Mouse (Mus musculus): Measurements from ENCODE around the gene Creg2. TPM values are rescaled to one million over a fixed set of nuclear protein-coding genes. Genes with fewer than 3 reads are reported as not detected.

The Creg2 gene
- polyA plus RNA-seq (2015; fragmentation: Nextera tagmentation; extraction: Ambion mirVana) = 11.0 and 12.6 TPM in 2 replicates

DNA sequence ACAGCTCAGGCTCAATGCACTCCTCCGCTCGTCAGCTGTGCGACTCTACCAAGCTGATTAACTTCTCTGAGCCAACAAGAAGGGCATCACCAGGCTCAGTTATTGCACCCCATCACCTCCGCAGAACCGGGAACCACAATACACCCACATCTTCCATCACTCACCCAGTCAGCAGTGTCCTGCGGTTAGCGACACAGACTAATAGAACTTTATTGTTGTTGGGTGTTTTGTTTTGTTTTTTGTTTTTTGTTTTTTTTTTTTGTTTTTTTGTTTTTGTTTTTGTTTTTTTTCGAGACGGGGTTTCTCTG, at the start of gene Creg2:
Gene Creg2 (minus strand): TSS at position 234 of the 308 bp plus-strand sequence.
- peak within 1 kb of the TSS; percentile 74 for H3K27ac ChIP-seq (replicated peaks)
- no peaks in the 10 kb centered on the region for H3K36me3 ChIP-seq
- H3K4me1 ChIP-seq = peaks cover 25% of the 10 kb centered on the region
- peak within 1 kb of the TSS; percentile 64 for H3K4me3 ChIP-seq (replicated peaks)
- peaks cover 12% of the 10 kb centered on the region; the same call in 1 of the 2 replicates for H3K27me3 ChIP-seq (replicated peaks)
- no peak; the same call in 1 of the 2 replicates for ATAC-seq (ENCODE audit: low FRiP score)
- peak within 1 kb of the TSS; percentile 98 for H3K4me2 ChIP-seq
- H3K9me3 ChIP-seq (replicated peaks) = no peaks in the 10 kb centered on the region
- 34% methylated on average over 9 of the region's 9 CpGs for WGBS
- peak within 1 kb of the TSS; percentile 70 for H3K9ac ChIP-seq (replicated peaks)

DNA sequence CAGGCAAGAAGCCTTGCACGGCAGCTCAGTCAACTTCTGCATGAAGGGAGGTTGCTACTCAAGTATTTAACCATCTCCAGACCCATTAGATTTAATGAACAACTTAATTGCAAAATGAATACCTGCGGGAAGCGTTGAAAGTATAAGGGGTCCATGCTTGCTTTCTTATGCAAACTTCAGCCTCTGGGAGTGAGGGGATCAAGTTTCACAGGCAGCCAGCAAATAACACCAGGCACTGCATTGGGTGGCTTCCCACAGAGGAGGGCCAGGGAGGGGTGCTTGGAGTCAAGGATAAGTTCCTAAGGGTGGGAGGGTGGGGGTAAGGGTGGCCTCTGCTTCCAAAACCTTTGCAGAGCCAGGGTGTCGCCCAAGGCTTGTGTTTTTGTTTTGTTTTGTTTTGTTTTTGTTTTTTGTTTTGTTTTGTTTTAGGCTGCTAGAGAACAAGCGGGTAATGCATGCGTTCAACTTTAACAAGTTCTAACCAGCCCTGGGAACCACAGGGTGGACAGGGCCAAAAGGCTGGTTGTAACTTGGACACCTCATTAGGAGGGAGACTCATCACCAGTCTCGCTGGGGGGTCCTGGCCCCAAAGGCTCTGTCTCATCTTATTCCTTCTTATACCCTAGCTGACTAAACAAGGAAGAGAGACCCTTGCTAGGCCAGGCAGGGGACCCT, 49.5 kb upstream of the Creg2 start:
- 15% methylated on average over 7 of the region's 7 CpGs for WGBS
- peak overlapping the region; percentile 13; the same call in 1 of the 2 replicates for H3K4me2 ChIP-seq
- no peak overlapping the region for H3K4me3 ChIP-seq (replicated peaks)
- no peak overlapping the region for H3K9ac ChIP-seq (replicated peaks)
- ATAC-seq (ENCODE audit: low FRiP score) = peak; percentile 23; the same call in 1 of the 2 replicates
- no peaks in the 10 kb centered on the region for H3K27me3 ChIP-seq (replicated peaks)
- no peaks in the 10 kb centered on the region for H3K9me3 ChIP-seq (replicated peaks)
- no peak overlapping the region for H3K27ac ChIP-seq (replicated peaks)
- no peaks in the 10 kb centered on the region for H3K36me3 ChIP-seq
- peaks cover 32% of the 10 kb centered on the region for H3K4me1 ChIP-seq

DNA sequence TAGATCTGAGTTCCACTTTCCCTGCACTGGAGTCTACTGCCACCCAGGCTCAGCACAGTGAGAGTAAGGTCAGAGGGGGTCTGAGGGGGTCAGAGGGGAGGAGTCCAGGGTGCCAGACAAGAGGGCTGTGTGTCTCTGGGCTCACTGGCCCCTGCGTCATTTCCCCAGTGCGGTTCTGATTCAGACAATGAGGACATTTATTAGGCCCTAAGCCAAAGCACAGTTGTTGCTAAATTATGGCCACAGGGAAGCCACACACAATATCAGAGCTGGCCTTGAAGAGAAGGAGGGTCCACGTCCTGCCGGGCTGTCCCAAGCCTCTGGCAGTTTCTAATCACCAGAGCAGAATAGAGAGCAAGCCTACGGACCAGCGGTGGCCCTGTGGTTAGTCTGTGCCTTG, 47.2 kb upstream of the Creg2 start:
- Histone ChIP-seq H3K27ac (replicated peaks) (no peak overlapping the region), H3K9ac (replicated peaks) (no peak overlapping the region), H3K9me3 (replicated peaks) (no peaks in the 10 kb centered on the region), H3K36me3 (no peaks in the 10 kb centered on the region), H3K27me3 (replicated peaks) (no peaks in the 10 kb centered on the region), H3K4me3 (replicated peaks) (no peak overlapping the region), H3K4me2 (no peak overlapping the region), H3K4me1 (peaks cover 32% of the 10 kb centered on the region)
- 28% methylated on average over 6 of the region's 6 CpGs for WGBS
- ATAC-seq (ENCODE audit: low FRiP score) = no peak

DNA sequence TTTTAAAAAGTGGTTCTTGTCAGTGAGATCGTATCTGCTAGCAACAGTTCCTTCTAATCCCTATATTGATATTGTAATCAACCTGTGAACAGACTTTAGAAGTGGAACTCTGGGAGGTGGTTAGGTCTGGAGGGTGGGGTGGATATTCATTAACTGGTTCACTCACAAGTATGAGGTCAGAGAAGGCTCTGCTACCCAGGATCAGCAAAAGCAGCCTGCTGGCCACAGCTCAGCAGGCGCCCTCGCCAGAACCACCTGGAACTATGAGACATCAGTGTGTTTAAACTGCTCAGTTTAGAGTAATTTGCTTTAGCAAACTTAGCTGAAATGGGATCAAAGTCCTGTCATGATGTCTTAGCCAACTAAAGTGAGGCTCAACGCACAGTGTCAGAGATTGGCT, 43.9 kb upstream of the Creg2 start:
- no peaks in the 10 kb centered on the region for H3K36me3 ChIP-seq
- 77% methylated on average over 4 of the region's 4 CpGs for WGBS
- H3K9ac ChIP-seq (replicated peaks) = no peak overlapping the region
- peaks cover 2% of the 10 kb centered on the region; the same call in 1 of the 2 replicates for H3K4me1 ChIP-seq
- no peaks in the 10 kb centered on the region for H3K27me3 ChIP-seq (replicated peaks)
- H3K9me3 ChIP-seq (replicated peaks) = no peaks in the 10 kb centered on the region
- H3K4me2 ChIP-seq = no peak overlapping the region
- ATAC-seq (ENCODE audit: low FRiP score) = no peak
- no peak overlapping the region for H3K27ac ChIP-seq (replicated peaks)
- no peak overlapping the region for H3K4me3 ChIP-seq (replicated peaks)

DNA sequence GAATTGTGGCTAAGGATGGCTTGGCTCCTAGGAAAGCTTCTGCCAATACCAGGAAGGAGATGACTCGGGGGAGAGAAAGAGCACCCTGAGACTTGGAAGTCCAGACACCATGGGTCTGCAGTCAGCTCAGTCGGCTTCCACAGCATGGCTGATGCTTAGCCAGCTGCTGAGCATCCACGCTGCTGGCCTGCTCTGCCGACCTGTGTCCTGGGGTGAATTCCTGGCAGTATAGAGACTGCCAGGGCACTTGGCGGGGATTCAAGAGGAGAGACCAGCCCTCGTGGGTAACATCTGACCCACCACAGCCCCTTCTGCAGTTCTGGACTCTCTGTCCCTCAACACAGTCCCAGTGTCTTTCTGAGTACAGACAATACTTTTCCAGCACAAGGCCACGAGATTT, 43.5 kb upstream of the Creg2 start:
- Histone ChIP-seq H3K9ac (replicated peaks) (no peak overlapping the region), H3K4me1 (no peaks in the 10 kb centered on the region), H3K27me3 (replicated peaks) (no peaks in the 10 kb centered on the region), H3K36me3 (no peaks in the 10 kb centered on the region), H3K4me2 (no peak overlapping the region), H3K27ac (replicated peaks) (no peak overlapping the region), H3K4me3 (replicated peaks) (no peak overlapping the region), H3K9me3 (replicated peaks) (no peaks in the 10 kb centered on the region)
- WGBS = 59% methylated on average over 7 of the region's 7 CpGs
- no peak for ATAC-seq (ENCODE audit: low FRiP score)

DNA sequence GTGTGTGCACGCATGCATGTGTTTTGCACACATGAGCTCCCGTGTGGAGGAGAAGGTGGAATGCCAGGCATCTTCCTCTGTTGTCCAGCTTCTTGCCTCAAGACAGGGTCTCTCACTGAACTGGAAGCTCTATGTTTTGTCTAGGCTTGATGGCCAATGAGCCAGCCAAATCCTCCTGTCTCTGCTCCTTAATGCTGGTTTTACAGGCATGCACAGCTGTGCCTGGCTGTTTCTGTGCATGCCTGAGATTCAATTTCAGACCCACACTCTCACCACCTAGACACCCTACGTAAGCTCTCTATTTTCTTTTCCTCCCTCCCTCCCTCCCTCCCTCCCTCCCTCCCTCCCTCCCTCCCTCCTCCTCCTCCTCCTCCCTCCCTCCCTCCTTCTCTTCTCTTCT, 40.7 kb upstream of the Creg2 start:
- H3K27ac ChIP-seq (replicated peaks) = no peak overlapping the region
- ATAC-seq (ENCODE audit: low FRiP score) = no peak
- no peaks in the 10 kb centered on the region for H3K9me3 ChIP-seq (replicated peaks)
- WGBS = 74% methylated on average over 3 of the region's 3 CpGs
- H3K4me2 ChIP-seq = no peak overlapping the region
- H3K9ac ChIP-seq (replicated peaks) = no peak overlapping the region
- no peaks in the 10 kb centered on the region for H3K36me3 ChIP-seq
- H3K4me1 ChIP-seq = no peaks in the 10 kb centered on the region
- no peak overlapping the region for H3K4me3 ChIP-seq (replicated peaks)
- no peaks in the 10 kb centered on the region for H3K27me3 ChIP-seq (replicated peaks)

DNA sequence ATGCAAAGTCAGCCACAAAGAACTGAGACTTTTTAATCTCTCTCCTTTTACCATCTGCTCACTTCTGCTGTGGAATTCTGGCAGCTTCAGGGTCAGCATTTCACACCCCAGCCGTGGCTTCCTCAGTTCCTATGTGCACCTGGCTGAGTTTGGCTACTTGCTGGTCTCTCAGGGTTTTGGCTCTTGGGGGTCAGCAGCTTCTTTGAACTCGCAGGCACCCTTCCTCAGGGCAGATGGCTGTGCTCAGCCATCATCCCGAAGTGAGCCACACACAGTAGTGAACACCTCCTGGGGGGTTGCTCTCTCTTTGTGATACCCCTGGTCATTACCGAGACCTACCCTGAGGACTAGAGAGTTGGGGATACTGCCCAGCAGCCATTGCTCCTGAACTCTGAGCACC, 39.8 kb upstream of the Creg2 start:
- Histone ChIP-seq H3K4me3 (replicated peaks) (no peak overlapping the region), H3K27ac (replicated peaks) (no peak overlapping the region), H3K27me3 (replicated peaks) (no peaks in the 10 kb centered on the region), H3K4me1 (no peaks in the 10 kb centered on the region), H3K9ac (replicated peaks) (no peak overlapping the region), H3K36me3 (no peaks in the 10 kb centered on the region), H3K9me3 (replicated peaks) (no peaks in the 10 kb centered on the region), H3K4me2 (no peak overlapping the region)
- 48% methylated on average over 4 of the region's 4 CpGs for WGBS
- no peak for ATAC-seq (ENCODE audit: low FRiP score)

DNA sequence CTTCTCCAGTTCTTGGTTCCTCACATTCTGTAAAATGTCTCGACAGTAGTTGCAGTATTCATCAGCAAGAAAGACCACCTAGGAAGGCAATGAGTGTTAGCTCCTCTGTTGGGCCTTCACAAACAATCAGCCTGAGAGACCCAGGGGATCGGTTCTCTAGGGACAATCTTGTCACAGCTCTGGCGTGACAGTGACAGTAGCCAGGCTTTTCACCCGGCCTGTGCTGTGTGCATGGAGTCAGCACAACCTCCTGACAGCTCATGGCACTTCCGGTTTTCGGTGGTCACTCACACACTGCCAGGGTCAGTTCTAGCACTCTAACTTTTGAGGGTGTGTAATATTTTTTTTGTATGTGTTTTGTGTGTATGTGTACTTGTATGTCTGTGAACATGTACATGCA, 37.3 kb upstream of the Creg2 start:
- H3K9me3 ChIP-seq (replicated peaks) = no peaks in the 10 kb centered on the region
- no peaks in the 10 kb centered on the region for H3K36me3 ChIP-seq
- H3K4me3 ChIP-seq (replicated peaks) = no peak overlapping the region
- H3K4me1 ChIP-seq = no peaks in the 10 kb centered on the region
- H3K9ac ChIP-seq (replicated peaks) = no peak overlapping the region
- ATAC-seq (ENCODE audit: low FRiP score) = no peak
- WGBS = 76% methylated on average over 6 of the region's 6 CpGs
- H3K27ac ChIP-seq (replicated peaks) = no peak overlapping the region
- H3K27me3 ChIP-seq (replicated peaks) = no peaks in the 10 kb centered on the region
- no peak overlapping the region for H3K4me2 ChIP-seq

DNA sequence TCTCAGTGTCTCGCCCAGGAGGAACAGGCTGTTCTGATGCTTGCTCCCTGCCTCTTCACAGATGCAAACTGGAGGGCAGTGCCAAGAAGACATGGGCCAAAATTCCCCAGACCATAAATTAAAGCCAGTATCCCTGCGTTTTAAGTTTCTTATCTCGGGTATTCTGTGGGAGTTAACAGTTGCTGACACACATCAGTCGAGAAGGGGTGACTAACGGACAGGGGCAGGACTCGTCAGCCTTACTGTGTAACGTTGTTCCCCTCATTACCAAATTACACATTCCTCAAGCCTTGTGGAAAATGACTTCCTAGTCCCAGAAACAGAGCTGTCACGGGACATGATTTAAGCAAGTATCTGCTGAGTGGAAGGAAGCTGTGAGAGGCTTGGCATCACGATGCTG, 36.0 kb upstream of the Creg2 start:
- H3K4me2 ChIP-seq = no peak overlapping the region
- H3K4me3 ChIP-seq (replicated peaks) = no peak overlapping the region
- WGBS = 60% methylated on average over 9 of the region's 9 CpGs
- no peak overlapping the region for H3K27ac ChIP-seq (replicated peaks)
- no peak overlapping the region for H3K9ac ChIP-seq (replicated peaks)
- H3K9me3 ChIP-seq (replicated peaks) = no peaks in the 10 kb centered on the region
- no peaks in the 10 kb centered on the region for H3K4me1 ChIP-seq
- no peak for ATAC-seq (ENCODE audit: low FRiP score)
- H3K27me3 ChIP-seq (replicated peaks) = no peaks in the 10 kb centered on the region
- no peaks in the 10 kb centered on the region for H3K36me3 ChIP-seq

DNA sequence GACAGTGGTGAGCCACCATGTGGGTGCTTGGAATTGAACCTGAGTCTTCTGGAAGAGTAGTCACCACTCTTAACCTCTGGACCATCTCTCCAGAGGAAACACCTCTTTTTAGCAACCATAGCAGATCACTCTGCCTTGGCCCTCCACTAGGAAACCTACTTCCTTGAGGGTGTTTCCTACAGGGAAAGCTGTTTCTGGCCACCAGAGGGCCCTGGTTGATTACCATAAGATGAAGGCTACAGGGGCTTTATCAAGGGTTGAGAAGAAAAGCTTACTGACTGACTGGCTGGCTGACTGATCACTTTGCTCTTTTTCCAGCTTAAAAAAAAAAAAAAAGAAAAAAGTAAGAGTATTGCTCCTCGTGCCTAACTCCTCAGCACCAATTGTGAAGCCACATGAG, 34.6 kb upstream of the Creg2 start:
- H3K27ac ChIP-seq (replicated peaks) = no peak overlapping the region
- H3K9ac ChIP-seq (replicated peaks) = no peak overlapping the region
- 0% methylated on average over 1 of the region's 1 CpGs for WGBS
- no peak overlapping the region for H3K4me3 ChIP-seq (replicated peaks)
- H3K27me3 ChIP-seq (replicated peaks) = no peaks in the 10 kb centered on the region
- H3K36me3 ChIP-seq = no peaks in the 10 kb centered on the region
- H3K4me2 ChIP-seq = no peak overlapping the region
- ATAC-seq (ENCODE audit: low FRiP score) = peak; percentile 54; the same call in 1 of the 2 replicates
- no peaks in the 10 kb centered on the region for H3K9me3 ChIP-seq (replicated peaks)
- no peaks in the 10 kb centered on the region for H3K4me1 ChIP-seq

DNA sequence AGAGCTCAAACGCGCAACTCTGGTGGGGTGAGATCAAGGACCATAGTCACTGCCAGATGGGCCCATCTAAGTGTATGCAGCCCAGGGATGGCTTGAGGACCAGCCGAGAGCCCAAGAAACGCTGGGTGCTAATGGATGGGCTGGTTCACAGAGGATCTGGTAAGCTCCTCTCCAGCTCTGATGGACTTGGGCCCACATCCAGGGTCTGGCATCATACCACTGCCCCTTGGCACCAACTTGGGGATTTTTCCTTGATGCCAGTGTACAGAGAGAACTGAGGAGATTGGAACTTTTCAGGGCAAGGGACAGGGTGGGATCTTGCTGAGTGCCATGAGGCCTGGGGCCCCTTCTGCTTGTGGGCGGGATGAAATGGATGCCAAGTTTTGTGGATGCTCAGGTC, 30.4 kb upstream of the Creg2 start:
- 89% methylated on average over 5 of the region's 5 CpGs for WGBS
- H3K4me3 ChIP-seq (replicated peaks) = no peak overlapping the region

DNA sequence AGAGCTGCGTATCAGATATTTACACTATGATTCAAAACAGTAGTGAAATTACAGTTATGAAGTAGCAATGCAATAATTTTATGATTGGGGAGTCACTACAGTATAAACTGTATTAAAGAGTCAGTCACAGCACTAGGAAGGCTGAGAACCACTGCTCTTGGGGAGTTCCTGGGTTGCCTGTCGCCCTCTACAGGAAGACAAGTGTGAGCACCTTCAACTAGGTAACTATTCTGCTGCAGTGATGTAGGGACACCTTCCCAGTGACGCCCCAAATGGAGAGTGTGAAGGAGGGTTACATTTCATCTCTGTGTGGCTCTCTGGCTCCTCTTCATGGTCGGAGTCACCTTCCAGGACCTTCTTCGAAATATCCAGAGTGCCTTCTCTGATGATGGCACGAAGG, 29.3 kb upstream of the Creg2 start:
- 71% methylated on average over 6 of the region's 6 CpGs for WGBS
- Histone ChIP-seq H3K4me3 (replicated peaks) (no peak overlapping the region), H3K4me1 (no peaks in the 10 kb centered on the region), H3K4me2 (no peak overlapping the region), H3K27ac (replicated peaks) (no peak overlapping the region), H3K27me3 (replicated peaks) (no peaks in the 10 kb centered on the region), H3K9me3 (replicated peaks) (no peaks in the 10 kb centered on the region), H3K9ac (replicated peaks) (no peak overlapping the region), H3K36me3 (no peaks in the 10 kb centered on the region)
- ATAC-seq (ENCODE audit: low FRiP score) = no peak

More for the DNA sequence above, 30.4 kb upstream of the Creg2 start:
- no peaks in the 10 kb centered on the region for H3K9me3 ChIP-seq (replicated peaks)
- no peak for ATAC-seq (ENCODE audit: low FRiP score)
- H3K27me3 ChIP-seq (replicated peaks) = no peaks in the 10 kb centered on the region
- no peak overlapping the region for H3K9ac ChIP-seq (replicated peaks)
- H3K4me2 ChIP-seq = no peak overlapping the region
- H3K27ac ChIP-seq (replicated peaks) = no peak overlapping the region
- H3K36me3 ChIP-seq = no peaks in the 10 kb centered on the region
- no peaks in the 10 kb centered on the region for H3K4me1 ChIP-seq

Measured in neural tube, embryonic 15.5 days (tissue).